Mouse (Mus musculus) cerebellum, adult 2 months (tissue): Measurements from ENCODE around the gene Hap1. TPM values are rescaled to one million over a fixed set of nuclear protein-coding genes. Genes with fewer than 3 reads are reported as not detected.

ENCODE experiments used
- DNase-seq, 2 experiments: peaks; one replicate each; pipeline ENCODE4 v3.0.0; 2021
- H3K27ac ChIP-seq: fragments of 200-500 bp; 2 replicates; pipeline ENCODE4 v1.5.1; 2012; ENCODE audit warnings: low read length, control low read depth, inconsistent platforms; ENCODE audit not compliant: insufficient read depth
- H3K27me3 ChIP-seq: fragments of 200-500 bp; 2 replicates; pipeline ENCODE4 v1.6.1; 2012; ENCODE audit warnings: inconsistent platforms, mild to moderate bottlenecking, low read length, moderate library complexity; ENCODE audit not compliant: control insufficient read depth, insufficient read depth
- H3K4me1 ChIP-seq: fragments of 200-500 bp; 2 replicates; pipeline ENCODE4 v1.6.1; 2011; ENCODE audit warnings: low read length; ENCODE audit not compliant: control insufficient read depth, insufficient read depth
- H3K4me3 ChIP-seq: fragments of 200-500 bp; replicated peaks from 2 replicates; pipeline ENCODE3; 2011; ENCODE audit warnings: mild to moderate bottlenecking, low read depth, low read length, control low read depth; ENCODE audit not compliant: insufficient read depth
- CTCF ChIP-seq: fragments of 200-500 bp; IDR thresholded peaks from 2 replicates; pipeline ENCODE4 v1.5.1; 2011; ENCODE audit warnings: low read depth, mild to moderate bottlenecking, control low read depth, low read length, moderate library complexity, borderline replicate concordance; ENCODE audit not compliant: insufficient read depth
- POLR2A ChIP-seq: fragments of 200-500 bp; IDR thresholded peaks from 2 replicates; pipeline ENCODE4 v1.6.1; 2011; ENCODE audit warnings: low read length, control low read depth, borderline replicate concordance; ENCODE audit not compliant: insufficient read depth
- WGBS: fragments of 180-500 bp; shearing (Covaris S2); methylation state at CpG from one replicate; pipeline ENCODE4 v1.1.7; 2018; 5-methylcytosine and 5-hydroxymethylcytosine counted together
- polyA plus RNA-seq: library from polyadenylated mRNA; depleted of rRNA; stranded (reverse); fragments of >200 nt; gene quantifications from 2 replicates; pipeline ENCODE4 v1.2.3, GENCODE M21; 2012; rRNA removed

Gene Hap1
- polyA plus RNA-seq: 105 and 107 TPM in 2 replicates

DNA sequence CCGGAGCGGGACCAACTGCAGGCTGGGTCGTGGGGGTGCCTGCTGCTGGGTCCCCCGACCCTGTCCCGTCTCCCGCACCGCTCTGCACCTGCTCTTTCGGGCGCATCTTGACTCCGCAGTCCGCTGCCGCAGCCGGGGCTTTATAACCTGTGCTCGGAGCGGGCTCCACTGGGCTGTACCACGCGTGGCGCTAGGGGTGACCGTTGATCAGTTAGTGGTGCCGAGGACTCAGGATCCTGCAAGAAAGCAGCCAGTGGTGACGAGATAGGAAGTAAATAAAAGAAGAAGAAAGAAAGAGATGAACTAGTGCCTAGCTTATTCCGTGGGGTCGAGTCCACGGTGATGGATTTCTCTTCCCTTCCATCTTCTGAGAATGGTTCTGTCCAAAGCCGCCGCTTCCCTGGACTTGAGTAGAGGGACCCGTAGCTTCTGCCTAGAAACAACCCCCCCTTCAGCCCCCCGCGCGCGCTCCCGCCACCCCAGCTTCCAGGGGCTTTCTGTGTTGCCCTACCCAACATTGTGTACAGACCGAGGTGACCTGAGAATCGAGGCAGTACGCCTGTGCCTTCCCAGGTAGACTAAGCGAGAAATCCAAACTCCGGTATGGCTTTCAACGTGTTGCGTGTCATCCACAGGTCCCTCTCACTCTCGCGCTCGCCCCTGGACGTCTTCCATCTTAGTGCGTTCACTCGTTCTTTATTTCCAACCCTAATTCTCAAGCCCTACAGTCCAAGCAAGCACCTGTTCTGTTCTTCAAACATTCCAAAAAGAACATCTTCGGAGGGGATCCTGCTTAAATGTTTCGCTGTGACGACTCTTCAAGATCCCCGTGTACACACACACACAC, at the start of gene Hap1:
Gene Hap1, minus strand, starts transcription at position 157 of the 847 bp plus-strand sequence.
- no peaks in the 10 kb centered on the region for H3K27me3 ChIP-seq
- peaks cover 3% of the 10 kb centered on the region; the same call in 1 of the 2 replicates for H3K4me1 ChIP-seq
- peak within 1 kb of the TSS; percentile 76 for H3K4me3 ChIP-seq
- peak within 1 kb of the TSS; percentile 61 for H3K27ac ChIP-seq
- DNase-seq: peak; percentile 83 to 90
- TF ChIP-seq POLR2A: peak; percentile 71
- no peak for TF ChIP-seq CTCF
- WGBS: under 1% methylated on average over 49 of the region's 49 CpGs

DNA sequence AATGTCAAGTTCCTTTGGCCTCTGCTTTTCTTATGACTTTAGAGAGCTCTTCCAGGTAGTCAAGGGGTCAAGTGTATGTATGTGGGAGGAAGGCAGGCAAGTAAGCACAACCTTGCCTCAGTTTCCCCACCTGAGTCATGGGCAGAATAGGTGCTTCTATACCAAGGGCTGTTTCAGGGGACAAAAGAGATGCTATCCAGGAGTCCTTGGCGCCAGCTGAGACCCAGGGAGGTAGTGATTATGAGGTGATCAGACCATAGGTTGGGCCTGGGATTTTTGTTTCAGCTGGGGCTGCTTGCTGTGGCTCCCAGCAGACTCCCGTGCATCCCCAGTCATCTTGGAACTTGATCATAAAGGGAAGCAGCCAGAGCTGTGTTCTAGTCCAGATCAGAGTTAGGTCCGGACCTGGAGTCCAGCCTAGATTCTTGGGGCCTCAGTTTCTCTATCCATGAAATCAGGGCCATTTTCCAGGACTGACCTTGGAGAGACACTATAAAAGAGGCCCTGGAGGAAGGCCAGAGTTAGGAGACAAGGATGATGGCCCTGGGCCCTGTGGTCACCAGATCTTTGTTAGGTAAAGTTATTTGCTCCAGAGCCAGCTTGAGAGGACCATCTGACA, 48.6 kb upstream of the Hap1 start:
- DNase-seq: no peak
- Histone ChIP-seq H3K27me3 (no peaks in the 10 kb centered on the region), H3K4me3 (no peak overlapping the region), H3K27ac (no peak overlapping the region), H3K4me1 (peaks cover 40% of the 10 kb centered on the region)
- 94% methylated on average over 3 of the region's 3 CpGs for WGBS
- TF ChIP-seq POLR2A (no peak), CTCF (no peak)

DNA sequence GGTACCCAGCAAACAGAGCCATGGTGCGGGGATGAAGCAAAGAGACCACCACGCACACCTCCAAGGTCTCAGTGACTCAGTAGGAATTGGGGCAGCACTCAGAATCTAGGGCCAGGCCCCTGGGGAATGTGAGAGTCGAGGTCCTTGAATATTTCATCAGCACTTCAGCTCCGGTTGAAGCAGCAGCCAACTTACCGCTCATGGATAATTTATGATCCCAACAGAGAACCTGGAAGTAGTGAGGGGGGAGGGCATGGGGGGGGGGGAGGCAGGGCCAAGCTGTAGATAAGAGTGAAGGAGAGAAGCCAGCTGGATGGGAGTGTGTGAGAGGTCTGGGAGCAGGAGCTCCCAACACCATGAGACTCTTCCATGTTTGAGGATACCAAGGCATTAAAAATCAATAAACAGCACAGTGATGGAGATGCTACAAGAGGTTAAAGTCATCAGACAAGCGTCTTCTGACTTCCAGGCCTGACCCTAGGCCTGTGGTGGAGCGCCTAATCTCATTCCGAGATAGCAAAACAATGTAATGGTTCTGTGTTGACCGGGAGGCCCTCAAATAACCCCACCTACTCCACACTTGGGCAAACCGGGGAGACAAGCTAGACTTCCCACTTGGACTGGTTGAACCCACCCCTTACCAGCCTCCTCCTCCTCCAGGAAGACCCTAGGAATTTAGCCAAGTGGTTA, 47.7 kb upstream of the Hap1 start:
- WGBS: 89% methylated on average over 10 of the region's 10 CpGs
- H3K27me3 ChIP-seq: no peaks in the 10 kb centered on the region
- H3K4me1 ChIP-seq: peaks cover 30% of the 10 kb centered on the region
- no peak for DNase-seq
- H3K27ac ChIP-seq: no peak overlapping the region
- TF ChIP-seq POLR2A (no peak), CTCF (no peak)
- no peak overlapping the region for H3K4me3 ChIP-seq

DNA sequence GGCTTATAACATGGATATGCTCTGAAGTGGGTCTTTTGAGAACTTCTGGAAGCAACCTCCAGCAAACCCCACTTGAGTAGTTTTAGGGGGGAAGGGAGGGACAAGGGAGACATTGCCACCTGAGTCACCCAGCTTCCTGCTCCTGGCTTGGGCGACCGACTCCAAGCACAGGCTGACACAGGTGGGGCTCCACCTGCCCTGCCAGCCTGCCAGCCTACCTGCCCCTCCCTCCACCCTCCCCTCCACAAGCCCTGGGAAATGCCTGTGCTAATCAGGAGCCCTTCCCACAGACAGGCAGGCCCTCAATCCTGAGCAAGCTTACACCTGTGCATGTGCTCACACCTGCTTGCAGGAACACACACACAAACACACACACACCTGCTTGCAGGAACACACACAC, 46.8 kb upstream of the Hap1 start:
- Histone ChIP-seq H3K4me3 (no peak overlapping the region), H3K27ac (no peak overlapping the region), H3K4me1 (peaks cover 21% of the 10 kb centered on the region), H3K27me3 (no peaks in the 10 kb centered on the region)
- DNase-seq: no peak
- TF ChIP-seq CTCF (no peak), POLR2A (no peak)
- 41% methylated on average over 2 of the region's 2 CpGs for WGBS

DNA sequence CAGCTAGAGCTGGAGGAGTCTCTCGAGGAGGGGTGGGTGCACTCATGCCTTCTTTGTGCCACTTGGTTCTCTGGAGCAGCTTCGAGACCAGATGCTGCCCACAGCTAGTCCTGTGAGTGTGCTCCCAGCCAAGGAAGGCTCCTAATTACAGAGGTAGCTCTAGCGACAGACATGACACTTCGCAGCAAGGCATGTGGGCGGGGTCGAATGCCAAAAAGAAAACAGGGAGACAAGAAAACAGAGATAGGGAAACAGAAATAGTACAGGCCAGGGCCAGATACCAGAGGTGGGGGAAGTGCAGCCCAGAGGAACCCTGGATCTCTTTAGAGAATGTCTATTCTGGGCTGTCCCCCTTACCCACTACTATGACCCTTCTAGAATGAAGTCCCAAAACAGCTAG, 46.3 kb upstream of the Hap1 start:
- WGBS: 56% methylated on average over 6 of the region's 6 CpGs
- Histone ChIP-seq H3K4me1 (peaks cover 20% of the 10 kb centered on the region), H3K4me3 (no peak overlapping the region), H3K27ac (no peak overlapping the region), H3K27me3 (no peaks in the 10 kb centered on the region)
- no peak for DNase-seq
- no peak for TF ChIP-seq CTCF

DNA sequence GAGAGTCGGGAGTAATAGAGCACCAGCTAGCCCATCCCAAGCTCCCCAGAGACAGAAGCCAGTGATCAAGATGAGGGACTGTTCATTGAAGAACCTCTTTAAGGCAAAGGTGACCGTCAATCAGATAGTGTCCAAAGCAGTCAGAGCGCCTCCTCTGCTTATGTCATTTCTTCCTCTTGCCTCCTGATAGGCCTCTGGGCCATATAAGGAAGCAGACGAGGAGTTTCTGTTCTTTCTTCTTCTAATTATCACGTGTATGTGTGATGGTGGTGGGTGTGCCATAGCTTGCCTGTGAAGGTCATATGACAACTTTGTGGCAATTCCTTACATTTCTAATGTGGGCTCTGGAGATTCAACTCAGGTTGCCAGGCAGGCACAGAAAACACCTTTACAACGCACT, 44.9 kb upstream of the Hap1 start:
- Histone ChIP-seq H3K27me3 (no peaks in the 10 kb centered on the region), H3K27ac (no peak overlapping the region), H3K4me1 (peaks cover 7% of the 10 kb centered on the region), H3K4me3 (no peak overlapping the region)
- DNase-seq: no peak
- no peak for TF ChIP-seq CTCF
- no peak for TF ChIP-seq POLR2A
- WGBS: 93% methylated on average over 6 of the region's 6 CpGs

DNA sequence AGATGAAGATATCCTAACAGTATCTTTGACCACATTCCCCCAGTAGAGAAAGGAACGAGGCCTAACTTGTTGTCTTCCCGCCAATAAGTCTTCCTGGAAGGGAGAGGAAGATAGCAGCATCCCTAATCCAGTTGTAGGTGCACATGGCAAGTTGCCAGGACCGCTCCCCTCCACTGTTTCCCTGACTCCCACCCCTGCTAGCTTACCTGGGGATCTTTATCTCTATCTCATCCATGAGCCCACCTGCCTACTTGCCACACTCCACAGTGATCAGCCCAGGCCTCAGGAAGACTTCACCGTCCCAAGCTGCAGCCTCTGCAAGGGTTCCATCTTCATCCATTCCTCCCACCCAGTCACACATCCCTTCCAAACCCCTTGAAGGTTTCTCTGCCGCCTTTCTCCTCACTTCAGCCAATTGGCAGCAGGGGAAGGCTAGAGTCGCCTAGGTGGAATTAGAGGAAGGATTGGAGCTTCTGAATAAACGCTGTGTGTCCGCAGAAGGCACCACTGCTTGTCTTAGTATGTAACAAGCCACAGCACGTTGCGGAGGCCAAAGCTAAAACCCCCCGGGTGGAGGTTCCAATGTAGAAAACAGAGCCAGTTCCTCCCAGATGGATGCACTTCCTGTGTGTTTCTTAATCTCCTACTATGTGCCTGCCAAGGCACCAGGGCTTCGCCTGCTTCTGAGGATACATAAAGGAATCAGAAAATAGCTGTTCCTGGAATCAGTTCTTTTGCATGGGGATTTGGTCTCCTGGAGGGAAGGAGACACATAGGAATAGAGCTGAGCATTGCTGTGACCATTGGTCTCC, 44.0 kb upstream of the Hap1 start:
- Histone ChIP-seq H3K4me1 (peaks cover 5% of the 10 kb centered on the region), H3K27me3 (no peaks in the 10 kb centered on the region), H3K27ac (no peak overlapping the region), H3K4me3 (no peak overlapping the region)
- no peak for TF ChIP-seq CTCF
- no peak for TF ChIP-seq POLR2A
- WGBS: 50% methylated on average over 12 of the region's 12 CpGs
- DNase-seq: no peak
